ENCODE assay signal across 19 mouse cellular contexts in genomic region chr3:42232268-42232667, GRCm38 (mm10).
"Had no signal": no experiment of that assay in that cellular context is flagged by ENCODE, and none has a peak within 500 bp of the region (broad histone marks: within the 10 kb centered on the region; RNA-seq: fewer than 3 reads in every experiment).

No protein-coding gene starts in this region.

- ATAC-seq: liver, postnatal 0 days; midbrain, embryonic 16.5 days had no signal

- H3K4me1 ChIP-seq: liver, embryonic 13.5 days; liver, embryonic 15.5 days; midbrain, embryonic 10.5 days; midbrain, embryonic 12.5 days; neural tube, embryonic 13.5 days had no signal

- DNase-seq: liver, embryonic 13.5 days; liver, postnatal 0 days; midbrain, embryonic 14.5 days; retina, postnatal 1 day; right cerebral cortex, adult 18-20 months; right cerebral cortex, postnatal 25 days; right cerebral cortex, postnatal 4 days; spleen, adult 18-20 months; thymus, adult 18-20 months; thymus, postnatal 14 days; thymus, postnatal 36 days had no signal

- H3K36me3 ChIP-seq: liver, embryonic 13.5 days; liver, embryonic 15.5 days; midbrain, embryonic 10.5 days; midbrain, embryonic 12.5 days; neural tube, embryonic 13.5 days; neural tube, embryonic 15.5 days had no signal

- H3K9ac ChIP-seq: liver, embryonic 13.5 days; liver, embryonic 15.5 days; liver, postnatal 0 days; midbrain, embryonic 12.5 days; neural tube, embryonic 13.5 days; neural tube, embryonic 15.5 days had no signal

- H3K27ac ChIP-seq: liver, embryonic 13.5 days; liver, embryonic 15.5 days; midbrain, embryonic 10.5 days; midbrain, embryonic 12.5 days; neural tube, embryonic 13.5 days; neural tube, embryonic 15.5 days had no signal

- H3K4me2 ChIP-seq: liver, embryonic 11.5 days; liver, embryonic 13.5 days; liver, embryonic 15.5 days; midbrain, embryonic 12.5 days; neural tube, embryonic 13.5 days; neural tube, embryonic 15.5 days had no signal

- H3K4me3 ChIP-seq: liver, embryonic 13.5 days; liver, embryonic 15.5 days; midbrain, embryonic 10.5 days; midbrain, embryonic 12.5 days; myocyte; neural tube, embryonic 13.5 days; neural tube, embryonic 15.5 days had no signal

- H3K9me3 ChIP-seq: liver, embryonic 13.5 days; liver, embryonic 15.5 days; midbrain, embryonic 10.5 days; midbrain, embryonic 12.5 days; neural tube, embryonic 13.5 days; neural tube, embryonic 15.5 days had no signal

- H3K27me3 ChIP-seq: liver, embryonic 13.5 days; liver, embryonic 15.5 days; midbrain, embryonic 12.5 days; neural tube, embryonic 13.5 days; neural tube, embryonic 15.5 days had no signal
